Mouse (Mus musculus) liver, postnatal 0 days (tissue): ENCODE data around the gene Fam13a. TPM values are rescaled to one million over a fixed set of nuclear protein-coding genes. Genes with fewer than 3 reads are reported as not detected.

ENCODE experiments used
- ATAC-seq: fragments of 200-750 bp; cut with Nextera tagmentation; 2 replicates; pipeline ENCODE4 v1.8.0; 2017; ENCODE audit warnings: mild to moderate bottlenecking, moderate library complexity
- DNase-seq: peaks from one replicate; pipeline ENCODE4 v3.0.0-alpha.2; 2016
- H3K27ac ChIP-seq: fragments of 300-500 bp; sonication (generic); 2 replicates; pipeline ENCODE4 v1.5.1; 2014; ENCODE audit warnings: antibody characterized with exemption, moderate library complexity, mild to moderate bottlenecking, low read depth
- H3K27me3 ChIP-seq: fragments of 300-500 bp; sonication (generic); 2 replicates; pipeline ENCODE4 v1.6.1; 2014; ENCODE audit warnings: low read length, control low read depth, mixed read lengths; ENCODE audit not compliant: insufficient read depth
- H3K36me3 ChIP-seq: fragments of 300-500 bp; sonication (generic); replicated peaks from 2 replicates; pipeline ENCODE4 v1.6.1; 2014; ENCODE audit warnings: mild to moderate bottlenecking, control low read depth, low read length, moderate library complexity, mixed read lengths; ENCODE audit not compliant: insufficient read depth
- H3K4me1 ChIP-seq: fragments of 300-500 bp; sonication (generic); 2 replicates; pipeline ENCODE4 v1.6.1; 2014; ENCODE audit warnings: antibody characterized with exemption, mild to moderate bottlenecking, control low read depth; ENCODE audit not compliant: insufficient read depth
- H3K4me2 ChIP-seq: fragments of 300-500 bp; sonication (generic); 2 replicates; pipeline ENCODE4 v1.6.1; 2014; ENCODE audit warnings: low read depth, mild to moderate bottlenecking, low read length, moderate library complexity, mixed read lengths
- H3K4me3 ChIP-seq: fragments of 300-500 bp; sonication (generic); 2 replicates; pipeline ENCODE4 v1.5.1; 2014; ENCODE audit warnings: low read depth, low read length
- H3K9ac ChIP-seq: fragments of 300-500 bp; sonication (generic); replicated peaks from 2 replicates; pipeline ENCODE4 v1.6.1; 2014; ENCODE audit warnings: mild to moderate bottlenecking, moderate library complexity
- H3K9me3 ChIP-seq: fragments of 300-500 bp; sonication (generic); 2 replicates; pipeline ENCODE4 v1.6.1; 2016; ENCODE audit warnings: mild to moderate bottlenecking, control low read depth, low read length, mixed read lengths
- CTCF ChIP-seq: sonication (generic); IDR thresholded peaks from 2 replicates; pipeline ENCODE4 v1.5.1; 2016; ENCODE audit warnings: antibody characterized with exemption, low read depth
- EP300 ChIP-seq: IDR thresholded peaks from 2 replicates; pipeline ENCODE4 v1.6.1; 2016; ENCODE audit warnings: antibody characterized with exemption, low read depth, mild to moderate bottlenecking
- WGBS: fragments of 180-500 bp; shearing (Covaris S2); extraction: QIAGEN DNeasy Blood & Tissue Kit; methylation state at CpG from one replicate; pipeline ENCODE4 v1.1.7; 2014; ENCODE audit not compliant: insufficient replicate concordance; 5-methylcytosine and 5-hydroxymethylcytosine counted together
- polyA plus RNA-seq: library from polyadenylated mRNA; unstranded; fragments of >200 nt; fragmentation: Nextera tagmentation; extraction: Ambion mirVana; gene quantifications from 2 replicates; pipeline ENCODE4 v1.2.1, GENCODE M21; 2015

Gene Fam13a
- polyA plus RNA-seq, 1 experiment from 2014 or later: 1.6 TPM

GRCm38 (mm10) chr6:58894994-58895393 lies 129.4 kb downstream of the Fam13a start:
- H3K36me3 ChIP-seq: peaks cover 19% of the 10 kb centered on the region
- no peaks in the 10 kb centered on the region for H3K9me3 ChIP-seq
- DNase-seq (no peak), ATAC-seq (no peak)
- H3K4me3 ChIP-seq: no peak overlapping the region
- no peaks in the 10 kb centered on the region for H3K27me3 ChIP-seq
- no peak overlapping the region for H3K4me2 ChIP-seq
- TF ChIP-seq EP300: no peak
- TF ChIP-seq CTCF: no peak
- H3K27ac ChIP-seq: no peak overlapping the region
- H3K9ac ChIP-seq: no peak overlapping the region
- 71% methylated on average over 4 of the region's 4 CpGs for WGBS
- no peaks in the 10 kb centered on the region for H3K4me1 ChIP-seq

GRCm38 (mm10) chr6:58893307-58893706 lies 131.0 kb downstream of the Fam13a start:
- DNase-seq: no peak
- Histone ChIP-seq H3K4me2 (no peak overlapping the region), H3K27ac (no peak overlapping the region), H3K27me3 (no peaks in the 10 kb centered on the region), H3K9me3 (no peaks in the 10 kb centered on the region), H3K9ac (no peak overlapping the region), H3K36me3 (peaks cover 21% of the 10 kb centered on the region), H3K4me1 (no peaks in the 10 kb centered on the region), H3K4me3 (no peak overlapping the region)
- no peak for ATAC-seq
- WGBS: 49% methylated on average over 6 of the region's 6 CpGs
- TF ChIP-seq EP300: no peak
- TF ChIP-seq CTCF: no peak

- 59% methylated on average over 3 of the region's 3 CpGs for WGBS
- Histone ChIP-seq H3K9ac (no peak overlapping the region), H3K4me1 (no peaks in the 10 kb centered on the region), H3K4me3 (no peak overlapping the region), H3K36me3 (peaks cover 14% of the 10 kb centered on the region), H3K9me3 (no peaks in the 10 kb centered on the region), H3K4me2 (no peak overlapping the region), H3K27me3 (no peaks in the 10 kb centered on the region), H3K27ac (no peak overlapping the region)
- no peak for TF ChIP-seq EP300
- TF ChIP-seq CTCF: no peak
- ATAC-seq (no peak), DNase-seq (no peak)
Observed at GRCm38 (mm10) chr6:58889917-58890316, 134.4 kb downstream of the Fam13a start.

- no peak overlapping the region for H3K27ac ChIP-seq
Observed at GRCm38 (mm10) chr6:58882271-58882670, 142.1 kb downstream of the Fam13a start.

More at GRCm38 (mm10) chr6:58882271-58882670, 142.1 kb downstream of the Fam13a start:
- TF ChIP-seq CTCF (no peak), EP300 (no peak)
- ATAC-seq (no peak), DNase-seq (no peak)
- WGBS: 61% methylated on average over 6 of the region's 6 CpGs
- Histone ChIP-seq H3K4me1 (no peaks in the 10 kb centered on the region), H3K9ac (no peak overlapping the region), H3K4me2 (no peak overlapping the region), H3K4me3 (no peak overlapping the region), H3K9me3 (no peaks in the 10 kb centered on the region), H3K27me3 (no peaks in the 10 kb centered on the region), H3K36me3 (no peaks in the 10 kb centered on the region)

Other genes with a start within 250 kb of the Fam13a start
- 2.5 and 2.7 TPM in 2 replicates for gene Herc3, start 193.1 kb downstream of the Fam13a start, polyA plus RNA-seq
- gene Nap1l5, start 117.5 kb downstream of the Fam13a start, polyA plus RNA-seq: 0.19 and 0.22 TPM in 2 replicates
- gene Tigd2, start 184.3 kb upstream of the Fam13a start, polyA plus RNA-seq: 6.0 and 6.5 TPM in 2 replicates